Mouse (Mus musculus): ENCODE measurements around the gene Zfp523.

Gene Zfp523

DNA sequence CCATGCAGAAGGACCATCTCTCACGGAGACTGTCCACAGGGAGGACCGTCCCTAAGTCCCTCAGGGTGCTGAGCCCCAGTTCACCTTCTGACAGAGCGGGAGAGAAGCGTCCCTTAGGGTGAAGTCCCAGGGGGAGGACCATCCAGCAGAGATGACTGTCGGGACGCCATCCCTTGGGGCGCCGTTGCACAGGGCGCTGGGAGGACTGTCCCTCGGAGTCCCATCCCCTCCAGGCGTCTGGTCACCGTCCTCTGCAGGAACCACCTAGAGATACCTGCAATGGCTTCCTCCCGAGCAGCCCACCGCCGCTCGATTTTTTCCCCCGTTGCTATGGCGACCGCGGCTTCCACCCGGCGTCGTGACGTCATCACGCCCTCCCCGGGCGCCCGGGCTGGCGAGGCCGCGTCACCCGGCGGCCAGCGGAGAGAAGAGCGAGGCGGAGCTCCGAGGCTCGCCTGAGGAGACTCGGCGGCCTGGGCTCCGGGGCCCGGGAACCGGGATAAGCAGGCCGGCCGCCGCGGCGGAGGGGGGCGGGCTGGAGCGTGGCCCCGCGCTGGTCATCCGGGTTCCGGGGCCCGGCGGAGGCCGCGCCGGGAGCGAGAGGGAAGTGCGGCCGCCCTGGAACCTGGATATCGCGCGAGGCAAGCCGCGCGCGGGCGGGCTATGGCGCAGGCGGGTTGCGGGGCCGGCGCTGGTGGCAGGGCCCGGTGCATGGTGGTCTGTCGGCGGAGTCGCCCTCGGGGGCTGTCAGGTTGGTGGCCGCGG, at the start of gene Zfp523:
Zfp523 (plus strand) TSS at position 355 of the 765 bp plus-strand sequence.
- DNase-seq (ENCODE audit: low read depth, low spot score): peak; percentile 94

DNA sequence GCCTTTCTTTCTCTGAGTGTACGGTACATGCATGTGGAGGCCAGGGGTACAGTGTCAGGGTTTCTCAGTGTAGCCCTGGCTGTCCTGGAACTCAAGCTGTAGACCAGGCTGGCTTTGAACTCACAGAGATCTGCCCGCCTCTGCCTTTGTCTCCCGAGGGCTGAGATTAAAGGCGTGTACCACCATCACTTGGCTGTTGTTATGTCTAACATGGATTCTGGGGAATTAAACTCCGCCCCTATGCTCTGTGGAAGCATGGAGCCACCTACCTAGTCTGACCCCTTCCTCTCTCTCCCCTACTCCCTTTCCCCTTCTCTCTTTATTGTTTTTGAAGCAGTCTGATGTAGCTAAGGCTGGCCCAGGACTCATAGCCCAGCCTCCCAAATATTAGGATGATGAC, 47.1 kb upstream of the Zfp523 start:
- DNase-seq (ENCODE audit: low read depth, low spot score): no peak

DNA sequence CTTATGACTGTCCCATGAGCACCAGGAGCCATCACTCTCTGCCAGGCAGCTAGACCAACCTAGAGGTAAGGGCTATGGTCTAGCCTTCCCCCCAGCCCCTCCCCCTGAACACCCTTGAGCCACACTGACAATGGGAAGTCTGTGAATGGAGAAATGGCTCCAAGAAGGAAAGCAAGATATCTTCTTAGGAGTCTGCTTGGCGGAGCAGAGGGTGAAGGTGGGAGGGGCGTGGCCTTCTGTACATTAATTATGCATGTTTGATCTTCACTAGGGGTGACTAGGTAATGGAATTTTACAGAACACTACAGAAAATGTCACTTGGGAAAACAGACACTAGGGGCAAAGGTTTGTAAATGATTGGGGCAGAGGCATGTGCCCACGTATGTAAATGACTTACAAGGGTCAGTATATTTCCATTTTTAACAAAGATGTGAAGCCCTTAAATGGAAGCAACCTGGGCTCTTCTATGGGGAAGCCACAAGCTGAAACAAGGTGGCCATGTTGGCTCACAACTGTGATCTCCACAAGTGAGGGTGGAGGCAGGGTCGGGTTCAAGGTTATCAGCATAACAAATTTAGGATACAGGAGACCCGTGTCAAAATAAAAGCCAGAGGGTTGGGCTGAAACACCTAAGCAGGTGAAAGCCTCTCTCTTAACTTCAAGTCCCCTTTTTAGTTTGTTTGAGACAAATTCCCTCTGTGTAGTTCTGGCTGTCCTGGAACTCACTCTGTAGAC, 46.4 kb upstream of the Zfp523 start:
- no peak for DNase-seq (ENCODE audit: low read depth, low spot score)

DNA sequence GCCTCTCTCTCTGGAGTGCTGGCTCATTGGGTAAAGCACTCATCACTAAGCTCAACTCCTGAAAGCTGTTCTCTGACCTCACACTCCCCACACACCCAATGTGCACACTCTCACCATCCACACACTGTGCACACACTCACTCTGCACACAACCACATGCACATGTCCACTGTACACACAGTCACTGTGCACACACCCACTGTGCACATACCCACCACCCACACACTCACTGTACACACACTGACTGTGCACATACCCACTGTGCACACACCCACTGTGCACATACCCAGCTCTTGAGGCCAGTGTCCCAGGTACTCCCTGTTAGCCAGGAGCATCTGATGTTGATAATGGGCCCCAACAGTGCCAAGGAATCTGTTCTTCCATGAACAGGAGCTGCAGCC, 45.8 kb upstream of the Zfp523 start:
- DNase-seq (ENCODE audit: low read depth, low spot score): no peak

DNA sequence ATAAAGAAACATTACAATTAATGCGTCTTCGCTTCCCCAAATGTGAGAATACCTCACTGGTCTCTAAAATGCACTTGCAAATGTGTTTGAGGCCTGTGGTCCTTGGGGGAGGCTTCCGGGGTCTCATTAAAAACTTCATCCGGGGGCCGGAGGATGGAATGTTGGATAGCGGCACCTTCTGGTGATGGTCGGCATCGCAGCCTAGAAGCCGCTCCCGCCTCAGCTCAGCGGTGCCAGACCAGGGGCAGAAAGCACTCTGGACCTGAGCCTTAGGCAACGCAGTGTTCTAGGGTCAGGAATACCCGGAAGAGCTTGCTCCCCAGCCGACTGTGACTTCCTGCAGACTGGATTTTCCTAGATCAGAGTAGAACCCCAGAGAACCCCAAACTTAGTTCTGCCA, 43.7 kb upstream of the Zfp523 start:
- DNase-seq (ENCODE audit: low read depth, low spot score): peak; percentile 53

DNA sequence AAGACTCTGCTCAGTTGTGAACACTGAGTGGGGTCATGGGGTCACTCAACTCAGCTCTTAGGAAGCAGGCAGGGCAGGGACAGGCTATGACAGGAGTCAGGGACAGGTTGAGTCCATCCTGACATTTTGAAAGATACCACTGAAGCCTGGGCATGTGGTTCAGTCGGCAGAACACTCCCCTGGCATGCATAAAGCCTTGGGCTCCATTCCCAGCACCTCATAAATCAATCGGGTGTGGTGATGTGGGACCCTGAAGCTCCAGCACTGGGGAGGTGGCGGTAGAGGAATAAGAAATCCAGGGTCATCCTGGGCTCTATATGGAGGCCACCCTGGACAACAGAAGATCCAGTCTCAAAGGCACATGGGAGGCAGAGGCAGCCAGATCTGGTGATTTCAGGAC, 41.4 kb upstream of the Zfp523 start:
- no peak for DNase-seq (ENCODE audit: low read depth, low spot score)

DNA sequence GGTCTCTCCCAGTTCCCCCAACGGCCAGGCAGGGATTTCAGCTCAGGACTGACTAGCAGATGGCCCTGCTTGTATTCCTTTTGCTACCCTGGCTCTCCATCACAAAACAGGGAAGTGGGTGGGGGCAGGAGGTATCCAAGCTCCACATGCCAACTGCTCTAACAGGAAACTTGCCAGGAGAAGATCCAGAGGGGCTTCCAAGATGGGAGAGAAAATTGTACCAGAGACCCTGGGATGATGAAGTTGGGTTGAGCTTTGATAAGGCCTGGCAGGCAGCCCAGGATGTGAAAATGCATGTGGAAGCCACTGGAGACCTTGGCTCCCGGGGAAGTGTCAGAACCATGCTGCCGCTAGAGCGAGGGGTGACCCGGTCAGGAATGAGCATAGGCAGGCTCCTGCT, 40.7 kb upstream of the Zfp523 start:
- no peak for DNase-seq (ENCODE audit: low read depth, low spot score)

DNA sequence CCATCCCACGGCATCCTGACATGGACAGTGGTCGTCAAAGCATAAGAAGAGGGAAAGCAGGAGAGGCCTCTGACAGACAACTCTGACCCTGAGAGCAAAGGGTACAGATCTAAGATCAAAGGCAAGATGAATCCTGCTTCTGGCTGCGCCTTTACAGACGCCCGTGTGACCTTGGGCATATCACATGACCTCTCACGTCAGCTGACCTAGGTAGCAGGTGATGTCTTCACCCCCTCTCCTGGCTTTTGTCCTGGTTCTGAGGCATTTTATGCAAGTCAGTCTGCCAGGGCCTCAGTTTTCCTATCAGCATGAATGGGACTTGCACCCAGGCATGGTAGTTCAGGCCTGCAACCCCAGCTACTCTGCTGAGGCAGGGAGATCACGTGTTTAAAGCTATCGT, 38.9 kb upstream of the Zfp523 start:
- DNase-seq (ENCODE audit: low read depth, low spot score): no peak

DNA sequence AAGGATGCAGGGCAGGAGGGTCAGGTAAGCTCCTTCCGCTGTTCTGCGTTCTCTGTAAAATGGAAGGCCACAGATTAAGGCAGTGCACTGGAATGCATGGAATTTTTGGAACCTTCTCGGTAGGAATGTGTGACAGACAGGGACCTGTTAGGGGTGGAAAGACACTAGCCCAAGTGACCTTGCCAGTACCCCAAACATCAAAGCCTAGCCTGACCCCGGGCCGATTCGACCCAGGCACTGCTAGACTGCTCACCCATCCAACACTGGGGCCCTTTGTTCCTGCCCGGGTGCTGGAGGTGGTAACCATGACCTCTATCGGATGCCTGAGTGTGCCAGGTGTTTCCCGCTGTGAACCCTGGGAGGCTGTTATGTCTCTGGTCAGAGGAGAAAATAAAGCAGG, 38.2 kb upstream of the Zfp523 start:
- no peak for DNase-seq (ENCODE audit: low read depth, low spot score)

DNA sequence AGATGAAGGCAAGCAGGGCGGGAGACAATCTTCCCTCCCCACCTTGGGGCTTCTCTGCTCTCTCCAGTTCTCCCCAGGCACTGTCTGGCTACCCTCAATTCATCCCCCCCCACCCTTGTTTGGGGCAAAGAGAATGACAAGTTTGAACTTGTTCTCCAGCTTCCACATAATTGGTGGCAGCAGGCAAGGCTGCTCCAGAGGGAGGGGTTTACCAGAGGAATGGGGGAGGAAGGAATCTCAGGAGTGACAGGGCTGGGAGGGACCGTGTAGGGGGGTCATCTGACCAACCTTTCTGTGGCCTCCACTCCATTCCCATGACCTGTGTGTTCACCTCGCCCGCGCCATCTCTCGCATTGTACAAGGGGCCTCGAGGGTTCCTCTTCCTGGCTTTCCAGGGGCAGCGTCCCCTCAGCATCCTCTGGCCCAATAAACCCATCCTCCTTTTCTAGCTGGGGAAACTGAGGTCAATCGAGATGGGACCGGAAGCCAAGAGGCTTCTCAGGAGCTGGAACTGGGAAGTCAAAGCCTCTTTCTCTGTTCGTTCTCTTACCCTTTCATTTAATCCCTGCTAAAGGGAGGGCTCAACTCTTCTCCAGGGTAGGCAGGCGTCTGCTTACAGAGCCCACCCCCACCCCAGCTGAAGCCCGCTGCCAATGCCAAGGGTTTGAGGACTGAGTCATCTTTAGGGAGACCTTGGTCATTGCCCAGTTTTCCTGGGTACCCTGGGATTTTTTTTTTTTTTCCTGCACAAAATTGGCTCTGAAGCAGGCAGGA, 36.3 kb upstream of the Zfp523 start:
- DNase-seq (ENCODE audit: low read depth, low spot score): no peak

DNA sequence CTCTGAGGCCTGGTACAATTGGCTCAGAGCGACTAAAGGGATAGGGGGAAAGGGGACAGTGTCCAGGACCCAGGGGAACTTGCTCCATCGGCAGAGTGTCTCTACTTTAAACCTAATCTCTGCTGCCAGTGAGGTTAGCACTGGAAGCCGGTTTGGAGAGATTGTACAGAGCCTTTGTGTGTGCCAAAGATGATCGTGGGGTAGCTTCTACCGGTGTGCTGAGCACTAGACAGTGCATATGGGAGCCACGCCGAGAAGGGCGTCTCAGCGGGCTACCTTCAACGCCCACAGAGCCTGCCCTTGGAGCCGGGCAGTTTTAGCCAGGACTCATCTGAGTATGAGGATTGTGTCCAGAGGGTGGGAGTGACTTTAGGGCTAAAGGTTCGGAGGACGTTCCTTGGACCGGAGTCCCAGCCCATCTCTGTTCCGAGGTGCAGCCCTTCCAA, 35.7 kb upstream of the Zfp523 start:
- no peak for DNase-seq (ENCODE audit: low read depth, low spot score)

DNA sequence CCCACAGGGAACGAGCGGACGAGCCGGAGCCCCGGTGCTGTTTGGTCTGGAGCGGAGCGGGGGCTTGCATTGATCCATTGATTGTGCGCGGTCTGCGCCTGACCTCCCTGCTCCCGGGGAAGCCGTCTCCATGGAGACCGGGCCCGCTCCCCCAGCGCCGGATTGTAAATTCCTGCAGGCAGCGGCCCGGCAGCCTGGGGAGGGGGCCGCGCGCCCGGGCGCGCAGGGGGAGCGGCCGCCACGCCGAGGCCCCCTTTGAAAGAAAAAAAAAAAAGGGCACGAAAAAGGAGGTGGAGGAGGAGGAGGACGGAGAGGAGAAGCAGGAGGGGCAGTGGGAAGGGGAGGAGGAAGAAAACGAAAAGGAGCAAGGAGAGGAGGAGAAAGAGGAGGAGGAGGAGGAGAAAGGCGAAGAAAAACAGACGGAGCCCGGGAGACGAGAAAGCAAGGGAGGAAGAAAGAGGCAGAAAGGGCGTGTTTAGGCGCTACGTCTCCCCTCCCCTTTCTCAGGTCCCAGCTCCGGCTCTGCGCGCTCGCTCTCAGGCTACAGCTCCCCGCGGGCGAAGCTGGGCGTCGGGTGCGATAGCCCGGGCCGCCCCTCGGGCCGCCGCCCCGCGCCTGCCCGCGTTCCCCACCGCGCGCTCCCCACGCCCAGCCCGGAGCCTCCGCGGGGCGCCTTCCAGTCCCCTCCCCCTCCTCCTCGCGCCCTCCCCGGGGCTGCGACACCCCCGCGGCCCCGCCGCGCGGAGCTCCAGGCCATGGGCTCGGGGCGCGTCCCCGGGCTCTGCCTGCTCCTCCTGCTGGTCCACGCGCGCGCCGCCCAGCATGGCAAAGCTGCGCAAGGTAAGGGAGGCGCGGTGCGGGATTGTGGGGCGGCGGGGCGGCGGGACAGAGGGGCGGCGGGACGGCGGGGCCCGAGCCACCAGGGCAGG, 34.9 kb upstream of the Zfp523 start, which contains the start of gene Scube3:
Scube3 (plus strand) TSS at position 371 of the 929 bp plus-strand sequence.
- DNase-seq (ENCODE audit: low read depth, low spot score): no peak

DNA sequence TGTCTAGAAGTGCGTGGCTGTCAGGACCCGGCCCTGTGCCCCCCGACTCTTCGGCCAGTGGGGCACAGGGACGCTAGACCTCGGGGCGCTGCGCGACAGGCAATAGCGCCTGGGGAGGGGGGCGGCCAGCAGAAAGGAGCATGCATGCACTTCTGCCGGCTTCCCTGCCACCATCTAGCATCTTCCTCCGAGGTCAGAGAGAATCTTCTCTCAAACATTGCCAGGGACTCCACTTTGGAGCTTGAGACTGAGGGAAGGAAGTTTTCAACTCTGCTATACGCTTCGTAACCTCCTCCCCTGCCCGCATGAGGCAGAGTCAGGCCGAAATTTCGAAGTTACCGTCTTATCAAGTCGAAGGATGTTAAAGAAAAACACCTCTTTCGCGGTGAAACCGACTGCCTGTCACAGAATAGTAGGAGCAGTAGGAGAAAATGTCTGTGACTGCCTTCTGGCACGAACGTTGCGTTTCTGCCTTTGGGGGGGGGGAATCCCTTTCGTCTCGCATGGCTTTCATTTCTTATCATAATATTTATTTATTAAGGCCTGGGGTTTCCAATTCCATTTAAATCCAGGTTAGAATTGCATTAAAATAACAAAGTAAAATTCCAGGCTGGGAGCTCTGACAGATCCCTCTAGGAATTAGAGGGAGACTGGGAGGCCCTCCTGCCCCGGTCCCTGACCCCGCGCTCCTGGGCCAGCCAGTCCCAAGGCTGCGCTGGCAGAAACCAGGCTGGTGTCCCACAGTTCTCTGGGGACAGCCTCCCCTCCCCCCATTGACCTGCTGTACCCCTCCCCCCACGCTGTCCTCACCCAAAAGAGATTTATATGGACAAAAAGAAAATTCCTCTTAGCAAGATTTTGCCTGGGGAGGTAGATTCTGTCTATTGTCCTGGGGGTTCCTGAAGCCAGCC, 34.0 kb upstream of the Zfp523 start:
- DNase-seq (ENCODE audit: low read depth, low spot score): no peak

DNA sequence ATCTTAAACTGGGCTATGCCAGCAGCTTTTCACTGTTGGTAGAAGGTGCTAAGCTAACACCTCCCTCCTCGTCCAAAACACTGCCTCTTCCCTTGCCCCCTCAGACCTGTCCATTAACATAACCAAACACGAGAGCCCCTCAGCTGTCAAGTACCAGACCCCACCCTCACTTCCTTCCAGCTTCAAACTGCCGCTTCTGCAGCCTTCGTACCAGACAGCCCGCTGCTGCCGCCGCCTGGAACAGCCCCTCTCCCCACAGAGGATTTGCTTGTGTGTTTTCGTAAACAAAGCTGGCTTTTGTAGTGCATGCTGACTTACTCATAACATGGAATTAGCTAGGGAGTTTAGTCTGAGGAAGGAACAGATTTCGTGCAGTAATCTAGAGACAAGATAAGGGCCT, 33.2 kb upstream of the Zfp523 start:
- DNase-seq (ENCODE audit: low read depth, low spot score): peak; percentile 30

DNA sequence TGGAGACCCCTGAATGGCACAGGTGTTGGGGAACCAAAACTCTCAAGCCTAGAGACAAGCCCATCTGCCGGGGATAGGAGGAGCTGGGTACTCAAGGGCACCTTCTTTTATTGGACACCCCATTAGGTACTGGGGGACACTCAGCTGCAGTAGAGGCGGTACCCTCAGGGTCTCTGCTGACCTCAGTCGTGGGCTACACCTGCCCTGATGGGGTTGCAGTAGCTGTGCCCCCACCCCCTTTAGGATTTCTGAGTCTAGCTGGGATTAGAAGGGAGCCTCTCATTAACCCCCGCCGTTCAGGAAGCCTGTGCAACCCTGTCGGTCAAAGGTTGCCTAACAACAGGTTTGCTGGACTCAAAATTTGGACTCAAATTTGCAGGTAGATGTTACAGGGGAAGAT, 32.7 kb upstream of the Zfp523 start:
- no peak for DNase-seq (ENCODE audit: low read depth, low spot score)

DNA sequence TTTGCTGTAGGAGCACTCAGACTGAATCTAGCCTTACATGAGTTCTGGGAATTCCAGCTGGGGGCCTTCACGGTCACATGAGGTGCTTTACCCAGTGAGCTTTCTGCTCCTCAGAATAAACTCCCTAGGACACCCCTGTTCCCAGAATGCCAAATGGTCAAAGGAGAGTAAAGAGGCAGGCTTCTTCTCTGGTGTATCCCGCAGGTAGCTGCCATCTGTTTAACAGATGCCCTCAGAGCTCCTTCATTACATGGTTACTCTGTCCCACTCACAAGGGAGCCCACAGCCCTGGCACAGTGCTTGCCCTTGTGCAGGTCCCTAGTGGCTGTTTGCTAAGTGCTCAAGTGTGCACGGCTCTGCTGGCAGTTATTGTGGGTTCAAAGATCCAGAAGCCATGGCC, 28.6 kb upstream of the Zfp523 start:
- no peak for DNase-seq (ENCODE audit: low read depth, low spot score)

DNA sequence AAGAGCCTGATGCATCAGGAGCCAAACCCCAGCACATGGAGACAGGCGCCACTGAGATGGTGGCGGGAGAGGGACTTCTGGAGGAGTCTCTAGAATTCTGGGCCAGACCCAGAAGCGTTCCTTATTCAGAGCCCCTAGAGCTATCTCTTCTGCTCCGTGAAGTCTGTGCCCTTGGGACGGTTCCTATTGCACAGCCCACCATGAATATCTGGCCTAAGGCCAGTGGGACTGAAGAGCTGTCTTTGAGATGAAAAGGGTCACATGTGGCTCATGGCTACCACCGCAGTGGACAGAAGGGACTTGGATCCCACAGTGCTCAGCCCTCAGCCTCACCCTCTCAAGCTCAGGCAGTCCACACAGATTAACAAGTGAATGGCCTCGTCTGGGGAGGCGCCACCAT, 27.2 kb upstream of the Zfp523 start:
- DNase-seq (ENCODE audit: low read depth, low spot score): no peak

DNA sequence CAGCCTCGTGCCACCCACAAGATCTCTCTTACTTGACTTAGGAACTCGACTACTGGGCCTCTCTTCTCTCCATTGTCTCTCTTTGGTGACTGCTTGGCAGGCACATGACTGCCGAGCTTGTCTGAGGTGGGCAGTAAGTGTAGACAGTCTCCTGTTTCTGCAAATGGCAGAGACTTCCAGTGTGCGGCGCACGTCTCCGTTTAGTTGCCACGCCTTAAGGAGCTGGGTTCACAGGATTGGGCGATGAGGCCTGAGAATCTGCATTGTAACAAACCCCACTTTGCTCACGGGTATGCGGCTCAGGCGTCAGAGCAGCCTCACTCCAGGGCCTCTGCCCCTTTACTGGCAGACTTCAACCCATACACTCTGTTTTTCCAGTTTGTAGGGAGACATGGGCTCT, 26.5 kb upstream of the Zfp523 start:
- DNase-seq (ENCODE audit: low read depth, low spot score): no peak

DNA sequence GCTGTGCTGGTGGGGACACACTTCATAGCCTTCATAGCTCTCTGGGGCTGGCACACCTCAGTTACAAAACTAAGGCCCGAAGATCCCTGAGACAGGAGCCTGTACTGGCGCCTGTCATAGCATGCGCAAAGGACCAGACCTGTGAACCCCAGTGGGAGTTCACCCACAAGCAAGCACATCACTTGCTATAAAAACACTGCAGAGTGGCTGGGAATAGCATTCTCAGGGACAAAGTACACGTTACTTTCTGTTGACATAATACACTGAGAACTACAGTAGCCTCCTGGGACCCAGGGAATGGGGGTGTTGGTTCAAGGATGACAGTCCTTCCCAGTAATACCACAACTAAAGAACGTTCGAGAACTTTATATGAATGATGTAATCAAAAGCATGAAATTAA, 23.8 kb upstream of the Zfp523 start:
- no peak for DNase-seq (ENCODE audit: low read depth, low spot score)

DNA sequence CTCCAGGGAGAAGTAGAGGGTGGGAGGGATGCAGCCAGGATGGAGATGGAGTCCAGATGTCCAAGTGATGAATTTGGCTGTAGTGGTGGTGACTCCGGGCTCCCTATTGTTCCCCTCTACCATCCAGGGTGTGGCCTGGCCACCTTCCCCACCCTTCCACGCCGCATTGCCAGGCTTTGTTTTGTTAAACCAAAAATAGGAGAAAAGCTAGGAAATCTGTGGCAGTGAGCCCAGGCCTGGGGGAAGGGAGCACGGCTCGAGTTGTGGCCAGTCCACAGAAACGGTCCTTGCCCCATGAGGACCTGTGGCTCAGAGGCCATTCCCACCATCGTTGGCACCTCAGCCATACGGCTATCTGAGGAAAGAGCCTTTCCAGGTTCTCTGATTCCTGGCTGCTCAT, 22.0 kb upstream of the Zfp523 start:
- no peak for DNase-seq (ENCODE audit: low read depth, low spot score)
